Comparison of ENCODE assay signal across 14 mouse cellular contexts in the genomic region with DNA sequence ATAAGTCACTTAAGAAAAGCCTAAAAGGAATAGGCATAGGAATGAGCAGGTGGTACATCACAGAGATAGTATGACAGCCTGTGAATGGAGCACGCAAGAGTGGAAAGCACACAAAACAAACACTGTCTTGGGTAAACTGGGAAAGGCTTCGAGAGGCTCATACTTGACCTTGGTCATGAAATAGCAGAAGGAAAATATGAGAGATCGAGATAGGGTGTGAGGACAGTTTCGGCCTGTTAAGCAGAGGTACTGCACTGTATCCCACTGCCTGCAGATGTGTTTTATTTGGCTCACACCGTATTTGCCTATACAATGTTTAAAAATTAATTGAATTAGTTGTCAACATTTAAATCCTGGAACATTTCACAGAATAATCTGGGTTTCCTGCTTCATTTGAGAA.
"Had no signal": no experiment of that assay in that cellular context is flagged by ENCODE, and none has a peak within 500 bp of the region (broad histone marks: within the 10 kb centered on the region; RNA-seq: fewer than 3 reads in every experiment).

No protein-coding gene starts in this region.

- H3K36me3 ChIP-seq: limb, embryonic 13.5 days; midbrain, embryonic 12.5 days; neural tube, embryonic 13.5 days had no signal

- H3K4me2 ChIP-seq: limb, embryonic 13.5 days; midbrain, embryonic 12.5 days; neural tube, embryonic 13.5 days had no signal

- DNase-seq: kidney, adult 18-20 months; kidney, postnatal 10 days; left cerebral cortex, postnatal 4 days; lung, adult 2 months; lung, postnatal 10 days; retina, postnatal 1 day; right cerebral cortex, postnatal 4 days; spleen, adult 18-20 months; thymus, postnatal 36 days had no signal

- ATAC-seq: midbrain, embryonic 16.5 days had no signal

- H3K9ac ChIP-seq: limb, embryonic 13.5 days; liver, embryonic 14.5 days; midbrain, embryonic 12.5 days; neural tube, embryonic 13.5 days had no signal

- H3K9me3 ChIP-seq: limb, embryonic 13.5 days; midbrain, embryonic 12.5 days; neural tube, embryonic 13.5 days had no signal

- H3K27me3 ChIP-seq: limb, embryonic 13.5 days; midbrain, embryonic 12.5 days; neural tube, embryonic 13.5 days had no signal

- H3K27ac ChIP-seq: limb, embryonic 13.5 days; liver, embryonic 14.5 days; midbrain, embryonic 12.5 days; neural tube, embryonic 13.5 days had no signal

- H3K4me3 ChIP-seq: limb, embryonic 13.5 days; midbrain, embryonic 12.5 days; neural tube, embryonic 13.5 days had no signal

- H3K4me1 ChIP-seq: limb, embryonic 13.5 days; midbrain, embryonic 12.5 days had no signal
